Mouse (Mus musculus) heart, embryonic 13.5 days (tissue): ENCODE data around the gene Rufy3. TPM values are rescaled to one million over a fixed set of nuclear protein-coding genes. Genes with fewer than 3 reads are reported as not detected.

ENCODE experiments used
- ATAC-seq: fragments of 200-750 bp; cut with Nextera tagmentation; 2 replicates; pipeline ENCODE4 v1.8.0; 2017; ENCODE audit warnings: moderate TSS enrichment; ENCODE audit not compliant: insufficient number of reproducible peaks, low FRiP score, low TSS enrichment; ENCODE audit errors: extremely low read depth
- H3K27ac ChIP-seq: fragments of 300-500 bp; sonication (generic); replicated peaks from 2 replicates; pipeline ENCODE4 v1.5.1; 2015; ENCODE audit warnings: moderate library complexity, mild to moderate bottlenecking, inconsistent platforms
- H3K27me3 ChIP-seq: fragments of 300-500 bp; sonication (generic); replicated peaks from 2 replicates; pipeline ENCODE4 v1.6.1; 2015; ENCODE audit warnings: mild to moderate bottlenecking, inconsistent platforms
- H3K36me3 ChIP-seq: fragments of 300-500 bp; sonication (generic); 2 replicates; pipeline ENCODE4 v1.6.1; 2015; ENCODE audit warnings: mild to moderate bottlenecking, inconsistent platforms
- H3K4me1 ChIP-seq: fragments of 300-500 bp; sonication (generic); 2 replicates; pipeline ENCODE4 v1.6.1; 2015; ENCODE audit warnings: inconsistent platforms
- H3K4me2 ChIP-seq: fragments of 300-500 bp; sonication (generic); 2 replicates; pipeline ENCODE4 v1.6.1; 2015; ENCODE audit warnings: inconsistent platforms, mild to moderate bottlenecking, moderate library complexity
- H3K4me3 ChIP-seq: fragments of 300-500 bp; sonication (generic); 2 replicates; pipeline ENCODE4 v1.5.1; 2015; ENCODE audit warnings: moderate library complexity, mild to moderate bottlenecking, inconsistent platforms
- H3K9ac ChIP-seq: fragments of 300-500 bp; sonication (generic); 2 replicates; pipeline ENCODE4 v1.6.1; 2015; ENCODE audit warnings: inconsistent platforms, mild to moderate bottlenecking, moderate library complexity
- H3K9me3 ChIP-seq: fragments of 300-500 bp; sonication (generic); 2 replicates; pipeline ENCODE4 v1.6.1; 2016; ENCODE audit warnings: inconsistent platforms
- WGBS: fragments of 180-500 bp; shearing (Covaris S2); methylation state at CpG from one replicate; pipeline ENCODE4 v1.1.7; 2015; ENCODE audit warnings: mixed read lengths; 5-methylcytosine and 5-hydroxymethylcytosine counted together
- polyA plus RNA-seq: library from polyadenylated mRNA; unstranded; fragments of >200 nt; fragmentation: Nextera tagmentation; extraction: Ambion mirVana; gene quantifications from 2 replicates; pipeline ENCODE4 v1.2.1, GENCODE M21; 2015

The Rufy3 gene
- polyA plus RNA-seq, 1 experiment from 2014 or later, result 8.5 TPM

GRCm38 (mm10) chr5:88558991-88559390 is 5.8 kb upstream of the Rufy3 start:
- H3K4me3 ChIP-seq, result no peak overlapping the region

DNA sequence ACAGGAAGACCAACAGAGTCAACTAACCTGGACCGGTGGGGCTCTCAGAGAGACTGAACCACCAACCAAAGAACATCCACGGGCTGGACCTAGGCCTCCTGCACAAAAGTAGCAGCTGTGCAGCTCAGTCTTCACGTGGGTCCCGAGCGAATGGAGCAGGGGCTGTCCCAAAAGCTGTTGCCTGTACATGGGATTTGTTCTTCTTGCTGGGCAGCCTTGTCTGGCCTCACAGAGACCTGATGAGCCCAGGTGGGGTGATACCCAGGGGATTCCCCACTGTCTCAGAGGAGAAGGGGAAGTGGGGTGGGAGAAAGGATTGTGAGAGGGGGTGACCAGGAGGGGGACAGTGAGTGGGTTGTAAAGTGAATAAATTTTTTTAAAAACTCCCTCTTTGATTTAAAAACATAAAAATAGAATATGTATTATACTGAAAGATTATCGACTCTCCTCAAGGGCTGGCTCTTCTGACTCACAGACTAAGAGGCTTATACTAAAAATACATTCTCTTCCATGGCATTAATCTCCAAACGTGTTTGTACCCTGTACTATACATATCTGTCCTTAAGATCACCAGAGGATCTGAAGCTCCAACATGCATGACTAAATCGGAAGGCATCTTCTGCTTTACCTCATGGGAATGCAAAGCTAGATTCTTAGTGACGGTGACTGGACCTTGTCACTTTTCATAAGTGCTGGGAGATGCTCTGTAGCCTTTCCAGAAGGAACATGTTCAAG is 3.6 kb upstream of the Rufy3 start:
- Histone ChIP-seq H3K4me1 (peaks cover 14% of the 10 kb centered on the region), H3K4me3 (no peak overlapping the region), H3K36me3 (peaks cover 14% of the 10 kb centered on the region), H3K9ac (no peak overlapping the region), H3K9me3 (no peaks in the 10 kb centered on the region), H3K27ac (no peak overlapping the region), H3K4me2 (no peak overlapping the region), H3K27me3 (no peaks in the 10 kb centered on the region)
- ATAC-seq, result no peak
- WGBS, result 71% methylated on average over 9 of the region's 9 CpGs

More at GRCm38 (mm10) chr5:88558991-88559390, 5.8 kb upstream of the Rufy3 start:
- Histone ChIP-seq H3K27me3 (no peaks in the 10 kb centered on the region), H3K4me2 (no peak overlapping the region), H3K9ac (no peak overlapping the region), H3K9me3 (no peaks in the 10 kb centered on the region), H3K27ac (no peak overlapping the region), H3K4me1 (peaks cover 22% of the 10 kb centered on the region), H3K36me3 (peaks cover 23% of the 10 kb centered on the region)
- 23% methylated on average over 1 of the region's 1 CpGs for WGBS
- no peak for ATAC-seq

DNA sequence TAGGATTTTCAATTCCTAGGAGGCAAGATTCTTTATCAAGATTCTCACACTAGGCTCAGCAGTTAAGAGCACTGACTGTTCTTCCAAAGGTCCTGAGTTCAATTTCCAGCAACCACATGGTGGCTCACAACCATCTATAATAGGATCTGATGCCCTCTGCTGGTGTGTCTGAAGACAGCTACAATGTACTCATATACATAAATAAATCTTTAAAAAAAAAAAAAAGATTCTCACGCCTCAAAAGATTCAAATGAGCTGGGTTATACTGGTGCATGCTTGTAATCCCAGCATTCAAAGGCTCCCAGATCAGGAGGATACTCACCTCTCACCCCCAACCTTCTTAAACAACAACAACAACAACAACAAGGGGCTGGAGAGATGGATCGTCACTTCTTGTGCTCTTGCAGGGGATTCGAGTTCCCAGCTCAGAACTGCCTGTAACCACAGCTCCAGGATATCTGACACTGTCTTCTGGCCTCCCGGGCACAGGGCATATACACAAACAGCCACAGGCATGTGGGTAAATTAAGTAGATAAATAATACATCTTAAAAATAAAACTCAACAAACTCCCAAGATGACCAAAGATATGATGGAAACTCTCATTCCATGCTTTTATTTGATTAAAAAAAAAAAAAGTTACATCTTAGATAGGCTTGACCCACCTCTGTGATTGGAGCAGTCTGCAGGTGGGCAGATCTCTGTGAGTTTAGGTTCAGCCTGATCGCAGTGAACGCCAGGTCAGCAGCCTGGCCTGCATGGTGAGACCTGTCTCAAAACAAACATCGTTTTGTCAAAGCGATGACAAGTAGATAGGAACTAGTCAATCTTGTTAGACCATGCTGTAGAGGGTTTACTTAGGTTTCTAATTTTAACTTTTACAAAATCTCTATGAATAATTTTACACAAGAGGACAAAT is 1.7 kb upstream of the Rufy3 start:
- WGBS, result 62% methylated on average over 8 of the region's 8 CpGs

DNA sequence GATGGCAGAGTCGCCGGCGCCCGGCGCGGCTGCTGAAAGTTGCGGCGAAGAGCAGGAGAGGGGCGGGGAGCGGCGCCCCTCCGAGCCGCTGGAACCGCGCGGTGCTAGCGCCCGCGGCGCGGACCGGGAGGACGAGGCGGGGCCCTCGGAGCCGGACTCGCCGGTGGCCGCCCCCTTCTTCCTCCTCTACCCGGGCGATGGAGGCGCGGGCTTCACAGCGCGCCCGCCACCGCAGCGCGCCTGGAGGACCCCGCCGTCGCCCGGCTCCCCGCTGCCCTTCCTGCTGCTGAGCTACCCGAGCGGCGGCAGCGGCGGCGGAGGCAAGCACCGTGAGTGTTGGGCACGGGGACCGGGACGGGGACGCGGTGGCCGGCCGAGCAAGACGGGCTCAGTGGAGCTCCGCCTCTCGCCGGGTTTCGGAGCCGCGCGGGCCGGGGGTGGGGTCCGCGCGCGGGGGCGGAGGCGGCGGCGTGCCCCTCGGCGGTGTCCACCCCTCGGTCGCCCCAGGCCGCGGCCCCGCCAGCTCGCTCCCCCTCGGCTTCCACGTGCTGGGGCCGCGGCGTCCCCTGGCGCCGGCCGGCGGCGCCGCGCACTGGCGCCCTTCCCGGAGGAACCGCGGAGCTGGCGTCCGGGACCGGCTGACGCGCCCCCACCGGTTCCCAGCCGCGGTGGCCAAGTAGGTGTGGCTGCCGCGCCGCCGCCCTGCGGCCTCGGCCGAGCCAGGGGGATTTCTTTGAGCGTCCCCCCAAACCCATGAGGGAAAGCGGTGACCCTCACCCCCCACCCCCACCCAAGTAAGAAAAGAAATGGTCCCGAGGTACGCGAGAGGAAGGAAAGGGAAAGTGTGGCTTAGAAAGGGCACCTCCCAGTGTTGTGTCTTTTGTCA is 551 bp downstream of the Rufy3 start:
- 3% methylated on average over 87 of the region's 119 CpGs for WGBS

More for the DNA sequence above, 1.7 kb upstream of the Rufy3 start:
- Histone ChIP-seq H3K9ac (no peak overlapping the region), H3K4me2 (no peak overlapping the region), H3K9me3 (no peaks in the 10 kb centered on the region), H3K4me3 (no peak overlapping the region), H3K4me1 (peaks cover 22% of the 10 kb centered on the region), H3K36me3 (0 out of 2 replicates have a peak, but pooled peaks cover 2% of the 10 kb centered on the region), H3K27me3 (no peaks in the 10 kb centered on the region), H3K27ac (no peak overlapping the region)
- no peak for ATAC-seq

DNA sequence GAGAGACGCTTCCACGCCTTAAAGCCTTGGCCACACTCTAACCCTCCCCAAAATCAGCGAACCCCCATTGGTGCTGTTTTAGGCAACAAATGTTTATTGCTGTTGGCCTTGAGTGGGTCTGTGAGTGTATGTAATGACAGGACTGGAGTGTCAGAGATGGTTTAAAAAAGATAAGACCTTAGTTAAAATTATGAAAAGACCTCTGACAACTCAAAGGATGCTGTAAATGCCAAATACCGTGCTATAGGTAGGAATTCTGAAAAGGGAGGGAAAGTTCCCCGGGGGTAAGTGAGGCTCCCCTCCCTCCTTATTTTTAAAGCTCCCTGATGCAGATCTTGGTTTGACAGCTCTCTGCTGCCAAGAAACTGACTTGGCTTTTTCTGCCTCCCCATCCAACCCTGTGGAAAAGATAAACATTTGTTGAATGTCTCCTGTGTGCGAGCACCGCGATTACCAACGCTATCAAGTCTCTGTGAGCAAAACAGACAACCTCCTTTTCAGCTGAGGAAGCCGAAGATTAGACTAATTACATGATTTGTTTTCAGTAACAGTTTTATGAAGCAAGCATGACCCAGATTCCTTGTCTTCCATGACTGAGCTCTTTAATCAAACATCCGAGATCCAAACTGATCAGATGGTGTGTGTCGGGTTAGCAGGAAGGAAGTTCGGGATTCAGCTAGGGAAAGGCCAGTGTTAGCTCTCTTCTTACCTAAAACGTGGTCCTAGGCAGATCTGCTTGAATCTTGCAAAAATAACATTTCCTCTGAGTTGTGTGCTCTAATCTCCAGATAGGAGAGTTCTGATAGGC is 1.4 kb downstream of the Rufy3 start:
- ATAC-seq, result no peak
- Histone ChIP-seq H3K27me3 (no peaks in the 10 kb centered on the region), H3K4me1 (peaks cover 22% of the 10 kb centered on the region), H3K4me2 (peak overlapping the region; percentile 89), H3K9me3 (no peaks in the 10 kb centered on the region), H3K36me3 (peaks cover 17% of the 10 kb centered on the region), H3K27ac (peak overlapping the region; percentile 95), H3K4me3 (peak overlapping the region; percentile 92), H3K9ac (peak overlapping the region; percentile 95)
- 4% methylated on average over 14 of the region's 14 CpGs for WGBS

More for the DNA sequence above, 551 bp downstream of the Rufy3 start:
- Histone ChIP-seq H3K4me3 (peak overlapping the region; percentile 92), H3K36me3 (peaks cover 9% of the 10 kb centered on the region), H3K9ac (peak overlapping the region; percentile 95), H3K4me2 (peak overlapping the region; percentile 89), H3K9me3 (no peaks in the 10 kb centered on the region), H3K27ac (peak overlapping the region; percentile 95), H3K4me1 (peaks cover 22% of the 10 kb centered on the region), H3K27me3 (no peaks in the 10 kb centered on the region)
- peak; percentile 65 for ATAC-seq

DNA sequence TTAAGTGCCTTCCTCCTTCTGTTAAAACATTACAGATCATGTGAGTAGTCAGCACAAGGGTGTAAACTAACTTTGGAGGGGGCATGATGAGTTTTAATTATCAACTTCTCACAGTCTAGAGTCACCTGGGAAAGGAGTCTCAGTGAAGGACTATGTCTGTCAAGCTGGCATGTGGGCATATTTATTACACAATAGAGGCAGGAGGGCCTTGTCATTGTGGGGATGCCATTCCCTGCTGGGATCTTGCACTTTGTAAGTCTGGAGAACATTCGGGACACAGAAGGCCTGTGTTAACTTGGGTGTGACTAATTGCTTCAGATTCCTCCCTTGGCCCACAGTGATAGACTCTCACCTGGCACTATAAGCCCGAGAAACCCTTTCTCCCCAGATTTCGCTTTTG is 4.7 kb downstream of the Rufy3 start:
- 84% methylated on average over 3 of the region's 3 CpGs for WGBS
- Histone ChIP-seq H3K9ac (no peak overlapping the region), H3K27me3 (no peaks in the 10 kb centered on the region), H3K36me3 (peaks cover 24% of the 10 kb centered on the region), H3K9me3 (no peaks in the 10 kb centered on the region), H3K4me3 (no peak overlapping the region), H3K4me2 (no peak overlapping the region), H3K27ac (no peak overlapping the region), H3K4me1 (peaks cover 17% of the 10 kb centered on the region)
- ATAC-seq, result no peak

- no peaks in the 10 kb centered on the region for H3K9me3 ChIP-seq
- peaks cover 25% of the 10 kb centered on the region for H3K36me3 ChIP-seq
- no peaks in the 10 kb centered on the region for H3K27me3 ChIP-seq
- no peak overlapping the region for H3K4me3 ChIP-seq
- no peak for ATAC-seq
- WGBS, result 80% methylated on average over 3 of the region's 3 CpGs
- H3K27ac ChIP-seq, result no peak overlapping the region
- peaks cover 9% of the 10 kb centered on the region for H3K4me1 ChIP-seq
- no peak overlapping the region for H3K4me2 ChIP-seq
- no peak overlapping the region for H3K9ac ChIP-seq
Measured at GRCm38 (mm10) chr5:88574829-88575228, 10.0 kb downstream of the Rufy3 start.

DNA sequence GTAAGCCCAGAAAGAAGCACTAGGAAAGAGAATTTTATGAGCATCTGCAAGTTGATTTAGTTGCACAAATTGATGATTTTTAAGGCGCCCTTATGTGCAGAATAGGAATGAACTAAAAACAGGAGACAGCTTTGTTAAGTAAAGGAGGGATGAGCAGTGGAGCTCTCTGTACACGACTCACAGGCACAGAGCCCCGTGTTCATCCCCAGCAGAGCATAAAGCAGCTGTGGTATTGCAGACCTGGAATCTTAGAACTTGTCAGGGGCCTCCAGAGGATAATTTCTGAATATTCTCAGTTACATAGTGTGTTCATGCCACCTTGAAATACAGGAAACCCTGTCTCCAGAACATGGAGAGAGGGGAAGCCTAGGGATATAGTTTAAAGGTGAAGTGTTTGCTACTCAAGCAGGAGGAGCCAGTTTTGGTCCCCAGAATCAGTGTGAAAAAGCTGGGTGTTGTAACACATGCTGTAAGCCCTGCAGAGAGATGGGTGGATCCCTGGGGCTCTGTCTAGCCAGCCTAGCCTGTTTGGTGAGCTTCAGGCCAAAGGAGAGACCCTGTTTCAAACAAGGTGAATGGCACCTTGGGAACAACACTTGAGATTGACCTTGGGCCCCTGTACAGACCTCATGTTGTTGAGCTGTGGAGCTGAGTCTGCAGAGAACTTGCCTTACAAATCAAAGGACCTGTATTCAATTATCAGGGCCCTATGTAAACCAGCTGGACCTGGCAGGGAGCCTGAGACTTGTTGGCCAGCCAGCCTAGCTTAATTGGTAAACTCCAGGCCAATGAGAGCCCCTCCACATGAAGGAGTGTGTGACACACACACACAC is 10.9 kb downstream of the Rufy3 start:
- Histone ChIP-seq H3K27ac (0 out of 2 replicates have a peak overlapping the region, but pooled peaks have one; percentile 8), H3K4me3 (no peak overlapping the region), H3K9ac (peak overlapping the region; percentile 29; the same call in 1 of the 2 replicates), H3K4me2 (no peak overlapping the region), H3K9me3 (no peaks in the 10 kb centered on the region), H3K4me1 (peaks cover 9% of the 10 kb centered on the region), H3K36me3 (peaks cover 18% of the 10 kb centered on the region), H3K27me3 (no peaks in the 10 kb centered on the region)
- WGBS, result 55% methylated on average over 3 of the region's 3 CpGs
- no peak for ATAC-seq

GRCm38 (mm10) chr5:88580681-88581080 is 15.8 kb downstream of the Rufy3 start:
- WGBS, result 81% methylated on average over 10 of the region's 10 CpGs
- no peak for ATAC-seq

More at GRCm38 (mm10) chr5:88580681-88581080, 15.8 kb downstream of the Rufy3 start:
- Histone ChIP-seq H3K4me1 (peaks cover 23% of the 10 kb centered on the region), H3K9ac (no peak overlapping the region), H3K4me2 (no peak overlapping the region), H3K27ac (no peak overlapping the region), H3K4me3 (no peak overlapping the region), H3K9me3 (no peaks in the 10 kb centered on the region), H3K36me3 (peaks cover 6% of the 10 kb centered on the region; the same call in 1 of the 2 replicates), H3K27me3 (no peaks in the 10 kb centered on the region)
